In genomic region chr19:4118350-4118749, GRCm38 (mm10) we compare ENCODE assay signal across 24 mouse cellular contexts. TPM values are rescaled to one million over a fixed set of nuclear protein-coding genes. Genes with fewer than 3 reads are reported as not detected.
DNase-seq lines count a peak whose midpoint lies in the region; TF ChIP-seq lines count a peak whose summit lies in the region.
"Had no signal": no experiment of that assay in that cellular context is flagged by ENCODE, and none has a peak within 500 bp of the region (broad histone marks: within the 10 kb centered on the region; RNA-seq: fewer than 3 reads in every experiment).

No protein-coding gene starts in this region.

- no peaks in the 10 kb centered on the region for H3K9me3 ChIP-seq in MEL (replicated peaks; ENCODE audit: insufficient read depth, low read length)
- H3K9me3 ChIP-seq: embryonic facial prominence, embryonic 10.5 days; embryonic facial prominence, embryonic 12.5 days; forebrain, embryonic 13.5 days; forebrain, embryonic 15.5 days; G1E had no signal

- H3K9ac ChIP-seq in MEL (ENCODE audit: control insufficient read depth, low read depth, low read length, poor library complexity, severe bottlenecking), result no peak overlapping the region
- H3K9ac ChIP-seq: embryonic facial prominence, embryonic 12.5 days; forebrain, embryonic 13.5 days; forebrain, embryonic 15.5 days had no signal

- no peak for DNase-seq in layer of hippocampus, adult 2 months (ENCODE audit: low spot score in 2 of 2)
- no peak for DNase-seq in layer of hippocampus, postnatal 25 days (ENCODE audit: extremely low spot score in 1 of 2, low spot score in 1 of 2)
- no peak for DNase-seq in spleen, adult 2 months (ENCODE audit: low read depth in 1 of 2, low spot score in 2 of 2)
- no peak for DNase-seq in spleen, adult 12 weeks (ENCODE audit: low spot score)
- DNase-seq in MEL (ENCODE audit: low read depth, low spot score), result no peak
- peak; percentile 42 for DNase-seq in naive thymus-derived CD4-positive, alpha-beta T cell, adult 2 months (ENCODE audit: low read depth)
- DNase-seq in cerebellum, adult 2 months, result no peak
- DNase-seq: adrenal gland, adult 2 months; adrenal gland, postnatal 10 days; adrenal gland, postnatal 25 days; B cell, adult 2 months; cerebellum, adult 11 months; cerebellum, adult 18-20 months; cerebellum, adult 9-10 months; cerebellum, postnatal 10 days; cerebellum, postnatal 25 days had no signal

- peaks cover 4% of the 10 kb centered on the region for H3K79me2 ChIP-seq in MEL (ENCODE audit: control insufficient read depth, insufficient read depth, low read length, poor library complexity)

- H3K36me3 ChIP-seq in spleen, adult 2 months (ENCODE audit: control insufficient read depth, insufficient read depth, low read length), result peaks cover 21% of the 10 kb centered on the region
- H3K36me3 ChIP-seq in MEL (ENCODE audit: control insufficient read depth in 1 of 2, insufficient read depth in 2 of 2, low read length in 2 of 2), result peaks cover 2 to 31% of the 10 kb centered on the region in 2 experiments; a peak in 3 of 4 replicates

- WGBS in spleen, adult 2 months, result 80% methylated on average over 2 of the region's 2 CpGs
- 92% methylated on average over 2 of the region's 2 CpGs for WGBS in cerebellum, adult 2 months

- TF ChIP-seq EP300 in MEL (IDR thresholded peaks at IDR 0.05; ENCODE audit: low read depth in 1 of 2, low read length in 2 of 2), result no peak

- TF ChIP-seq CTCF in layer of hippocampus, adult 2 months (conservative IDR thresholded peaks at IDR 0.05), result no peak
- TF ChIP-seq CTCF in spleen, adult 2 months (IDR thresholded peaks at IDR 0.05; ENCODE audit: extremely low read depth, insufficient read depth, insufficient read length, insufficient replicate concordance), result no peak
- no peak for TF ChIP-seq CTCF in MEL (IDR thresholded peaks at IDR 0.05 in 2 of 3, conservative IDR thresholded peaks at IDR 0.05 in 1 of 3; ENCODE audit: control insufficient read depth in 1 of 3, insufficient read depth in 1 of 3, low read depth in 2 of 3, low read length in 3 of 3, poor library complexity in 1 of 3, severe bottlenecking in 1 of 3)
- TF ChIP-seq CTCF in cerebellum, adult 2 months (IDR thresholded peaks at IDR 0.05; ENCODE audit: borderline replicate concordance, insufficient read depth, low read depth, low read length), result no peak

- no peak for TF ChIP-seq RAD21 in MEL (IDR thresholded peaks at IDR 0.05; ENCODE audit: low read depth, low read length)

- H3K4me1 ChIP-seq in spleen, adult 2 months (ENCODE audit: control insufficient read depth, insufficient read depth, insufficient read length), result peaks cover 35% of the 10 kb centered on the region
- H3K4me1 ChIP-seq in MEL (ENCODE audit: control insufficient read depth in 1 of 2, insufficient read depth in 2 of 2, low read length in 2 of 2), result peaks cover 21 to 28% of the 10 kb centered on the region in 2 experiments
- peaks cover 24% of the 10 kb centered on the region for H3K4me1 ChIP-seq in cerebellum, adult 2 months (ENCODE audit: control insufficient read depth, insufficient read depth, low read length)

- TF ChIP-seq POLR2A in spleen, adult 2 months (IDR thresholded peaks at IDR 0.05; ENCODE audit: low read depth, low read length), result no peak
- TF ChIP-seq POLR2A in MEL (IDR thresholded peaks at IDR 0.05; ENCODE audit: control insufficient read depth in 1 of 2, insufficient read depth in 1 of 2, low read depth in 1 of 2, low read length in 2 of 2, poor library complexity in 1 of 2), result no peak
- TF ChIP-seq POLR2A in cerebellum, adult 2 months (IDR thresholded peaks at IDR 0.05; ENCODE audit: borderline replicate concordance, insufficient read depth, low read length), result no peak

- no peaks in the 10 kb centered on the region for H3K27me3 ChIP-seq in spleen, adult 2 months (ENCODE audit: control insufficient read depth, insufficient read depth, low read length)
- H3K27me3 ChIP-seq in MEL (ENCODE audit: control insufficient read depth in 1 of 2, insufficient read depth in 2 of 2, low read length in 2 of 2), result no peaks in the 10 kb centered on the region
- H3K27me3 ChIP-seq in cerebellum, adult 2 months (ENCODE audit: control insufficient read depth, insufficient read depth, low read length), result no peaks in the 10 kb centered on the region
- H3K27me3 ChIP-seq: CH12.LX; embryonic facial prominence, embryonic 12.5 days; forebrain, embryonic 13.5 days; forebrain, embryonic 15.5 days had no signal

- H3K4me3 ChIP-seq in layer of hippocampus, adult 2 months, result no peak overlapping the region
- no peak overlapping the region for H3K4me3 ChIP-seq in spleen, adult 2 months (ENCODE audit: extremely low read depth, insufficient read depth, insufficient read length)
- H3K4me3 ChIP-seq in MEL (ENCODE audit: control insufficient read depth in 1 of 2, insufficient read depth in 1 of 2, low read depth in 2 of 2, low read length in 2 of 2), result no peak overlapping the region
- no peak overlapping the region for H3K4me3 ChIP-seq in cerebellum, adult 2 months (replicated peaks; ENCODE audit: insufficient read depth, low read depth, low read length)
- H3K4me3 ChIP-seq: embryonic facial prominence, embryonic 10.5 days; embryonic facial prominence, embryonic 12.5 days; forebrain, embryonic 13.5 days; forebrain, embryonic 15.5 days had no signal

- peak overlapping the region; percentile 61; the same call in 1 of the 2 replicates for H3K27ac ChIP-seq in layer of hippocampus, adult 2 months
- peak overlapping the region; percentile 72 for H3K27ac ChIP-seq in spleen, adult 2 months (ENCODE audit: insufficient read depth, low read length)
- no peak overlapping the region for H3K27ac ChIP-seq in MEL (ENCODE audit: control insufficient read depth, low read depth, low read length)
- no peak overlapping the region for H3K27ac ChIP-seq in cerebellum, adult 2 months (ENCODE audit: insufficient read depth, low read length)
- H3K27ac ChIP-seq: embryonic facial prominence, embryonic 10.5 days; embryonic facial prominence, embryonic 12.5 days; forebrain, embryonic 13.5 days; forebrain, embryonic 15.5 days had no signal

TF ChIP-seq in MEL, 35 proteins besides CTCF, POLR2A, EP300 and RAD21:
- TF ChIP-seq ZNF384 (IDR thresholded peaks at IDR 0.05; ENCODE audit: low read depth, low read length) (0 out of 2 replicates have a peak, but pooled peaks have one; percentile 21), MEF2A (IDR thresholded peaks at IDR 0.05; ENCODE audit: extremely low read depth, insufficient replicate concordance, low read depth, low read length, poor library complexity, severe bottlenecking) (no peak), JUND (IDR thresholded peaks at IDR 0.05; ENCODE audit: low read depth, low read length) (no peak)

RNA-seq across cellular contexts. Expression of gene Aip, which starts 7.3 kb away (rescaled TPM):
- total RNA-seq in layer of hippocampus, adult 2 months (2021), result 100 to 1,000 TPM; 111 to 123 TPM
- total RNA-seq in layer of hippocampus, postnatal 25 days (2021), result 100 to 1,000 TPM; 102 to 127 TPM
- 85.3 and 99.6 TPM in 2 replicates for polyA plus RNA-seq in spleen, adult 2 months (2012; rRNA removed)
- 37.8 and 40.0 TPM in 2 replicates for total RNA-seq in MEL (2012; rRNA removed)
- polyA plus RNA-seq in MEL (2012; ENCODE audit: insufficient read depth in 1 of 2, insufficient read length in 2 of 2, low read depth in 1 of 2, low replicate concordance in 2 of 2, missing spikeins in 1 of 2), result 100 to 1,000 TPM in 1 of 2 experiments, not detected in 1; 101 TPM
- polyA plus RNA-seq in cerebellum, adult 2 months (2012; rRNA removed), result 207 and 209 TPM in 2 replicates

RNA-seq across cellular contexts. Expression of gene Pitpnm1, which starts 18.6 kb away (rescaled TPM):
- total RNA-seq in layer of hippocampus, adult 2 months (2021), result 100 to 1,000 TPM; 173 to 180 TPM
- 100 to 1,000 TPM; 176 to 181 TPM for total RNA-seq in layer of hippocampus, postnatal 25 days (2021)
- polyA plus RNA-seq in spleen, adult 2 months (2012; rRNA removed), result 358 and 415 TPM in 2 replicates
- total RNA-seq in MEL (2012; rRNA removed), result 18.4 and 25.3 TPM in 2 replicates
- 10 to 100 TPM in 1 of 2 experiments, not detected in 1; 51.2 TPM for polyA plus RNA-seq in MEL (2012; ENCODE audit: insufficient read depth in 1 of 2, insufficient read length in 2 of 2, low read depth in 1 of 2, low replicate concordance in 2 of 2, missing spikeins in 1 of 2)
- polyA plus RNA-seq in cerebellum, adult 2 months (2012; rRNA removed), result 568 and 602 TPM in 2 replicates

RNA-seq across cellular contexts. Expression of gene Gpr152, which starts 21.2 kb away (rescaled TPM):
- total RNA-seq in layer of hippocampus, adult 2 months (2021), result under 1 TPM; 0.07 to 0.08 TPM
- not detected for total RNA-seq in layer of hippocampus, postnatal 25 days (2021)
- 0.09 and 0.11 TPM in 2 replicates for polyA plus RNA-seq in spleen, adult 2 months (2012; rRNA removed)
- not detected in 2 replicates for total RNA-seq in MEL (2012; rRNA removed)
- polyA plus RNA-seq in MEL (2012; ENCODE audit: insufficient read depth in 1 of 2, insufficient read length in 2 of 2, low read depth in 1 of 2, low replicate concordance in 2 of 2, missing spikeins in 1 of 2), result under 1 TPM in 1 of 2 experiments, not detected in 1; 0.03 TPM
- polyA plus RNA-seq in cerebellum, adult 2 months (2012; rRNA removed), result 0.11 and 0.13 TPM in 2 replicates
- total RNA-seq: adrenal gland, postnatal 10 days had no signal
- polyA plus RNA-seq: embryonic facial prominence, embryonic 10.5 days; embryonic facial prominence, embryonic 12.5 days; forebrain, embryonic 11.5 days; forebrain, embryonic 15.5 days; G1E had no signal

RNA-seq across cellular contexts. Expression of gene Cdk2ap2, which starts 21.4 kb away (rescaled TPM):
- total RNA-seq in layer of hippocampus, adult 2 months (2021), result 10 to 100 TPM; 29.5 to 33.9 TPM
- 10 to 100 TPM; 28.9 to 37.6 TPM for total RNA-seq in layer of hippocampus, postnatal 25 days (2021)
- polyA plus RNA-seq in spleen, adult 2 months (2012; rRNA removed), result 247 and 334 TPM in 2 replicates
- 53.4 and 53.5 TPM in 2 replicates for total RNA-seq in MEL (2012; rRNA removed)
- 10 to 100 TPM in 1 of 2 experiments, not detected in 1; 97.6 TPM for polyA plus RNA-seq in MEL (2012; ENCODE audit: insufficient read depth in 1 of 2, insufficient read length in 2 of 2, low read depth in 1 of 2, low replicate concordance in 2 of 2, missing spikeins in 1 of 2)
- 88.7 and 97.0 TPM in 2 replicates for polyA plus RNA-seq in cerebellum, adult 2 months (2012; rRNA removed)

RNA-seq across cellular contexts. Expression of gene Cabp4, which starts 25.5 kb away (rescaled TPM):
- total RNA-seq in layer of hippocampus, adult 2 months (2021), result under 1 TPM in 1 of 2 experiments, not detected in 1; 0.17 TPM
- under 1 TPM in 1 of 2 experiments, not detected in 1; 0.20 TPM for total RNA-seq in layer of hippocampus, postnatal 25 days (2021)
- 1.9 and 2.2 TPM in 2 replicates for polyA plus RNA-seq in spleen, adult 2 months (2012; rRNA removed)
- total RNA-seq in MEL (2012; rRNA removed), result 0.08 and 0.13 TPM in 2 replicates
- under 1 TPM in 1 of 2 experiments, not detected in 1; 0.24 TPM for polyA plus RNA-seq in MEL (2012; ENCODE audit: insufficient read depth in 1 of 2, insufficient read length in 2 of 2, low read depth in 1 of 2, low replicate concordance in 2 of 2, missing spikeins in 1 of 2)
- polyA plus RNA-seq in cerebellum, adult 2 months (2012; rRNA removed), result 0.06 and 0.16 TPM in 2 replicates
- polyA plus RNA-seq: embryonic facial prominence, embryonic 12.5 days; embryonic facial prominence, embryonic 14.5 days; forebrain, embryonic 11.5 days had no signal

Comparison
In these comparisons a context has a peak if more than half of its experiments do, and no peak if none do; other contexts are left out.
1. H3K27ac ChIP-seq: peak in layer of hippocampus, adult 2 months (single experiment) and spleen, adult 2 months (single experiment); none in MEL (single experiment) and cerebellum, adult 2 months (single experiment).